Mouse (Mus musculus) liver, adult 10 weeks (tissue): Measurements from ENCODE around the gene Cryba4. TPM values are rescaled to one million over a fixed set of nuclear protein-coding genes. Genes with fewer than 3 reads are reported as not detected.

Experiments
- polyA plus RNA-seq: library from polyadenylated mRNA; stranded (reverse); fragments of 350-450 nt; fragmentation: Illumina TruSeq; extraction: RNeasy Lipid Tissue Mini Kit (QIAGEN cat#74804); gene quantifications from one replicate; pipeline ENCODE4 v1.2.3, GENCODE M21; 2014; ENCODE audit warnings: low read depth, low replicate concordance

Gene Cryba4
- polyA plus RNA-seq = not detected

GRCm38 (mm10) chr5:112252400-112252799, at the start of gene Cryba4:
Gene Cryba4, minus strand, starts transcription at chr5:112252518.

DNA sequence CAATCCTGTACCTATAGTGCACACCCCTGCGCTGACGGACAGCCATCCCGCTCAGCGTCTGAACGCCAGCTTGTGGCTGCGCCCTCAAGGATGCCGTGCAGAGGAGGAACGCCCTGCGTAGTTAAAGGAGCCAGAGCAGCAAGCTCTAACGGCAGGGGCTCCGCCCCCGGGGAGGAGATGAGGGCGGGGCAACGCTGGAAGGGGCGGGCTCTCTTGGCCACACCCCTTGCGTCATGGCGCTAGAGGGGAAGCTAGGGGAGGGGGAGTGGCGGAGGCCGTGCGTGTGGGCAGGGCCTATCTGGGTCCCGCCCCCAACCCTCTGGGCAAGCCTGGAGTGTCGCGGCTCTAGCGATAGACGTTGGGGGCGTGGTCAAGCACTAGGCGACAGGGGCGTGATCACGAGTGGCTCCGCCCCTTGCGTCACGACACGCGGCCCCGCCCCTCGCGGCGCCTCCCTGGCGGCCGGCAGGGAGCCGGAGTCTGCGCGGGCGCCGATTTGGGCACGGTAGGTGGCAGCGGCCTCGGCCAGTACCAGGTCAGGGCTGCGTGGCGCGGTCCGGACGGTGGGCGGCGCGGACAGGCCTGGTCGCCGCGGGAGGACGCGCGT, 24.1 kb upstream of the Cryba4 start, which contains the start of gene Tpst2:
Tpst2 (plus strand) TSS at position 425 of the 607 bp plus-strand sequence.

DNA sequence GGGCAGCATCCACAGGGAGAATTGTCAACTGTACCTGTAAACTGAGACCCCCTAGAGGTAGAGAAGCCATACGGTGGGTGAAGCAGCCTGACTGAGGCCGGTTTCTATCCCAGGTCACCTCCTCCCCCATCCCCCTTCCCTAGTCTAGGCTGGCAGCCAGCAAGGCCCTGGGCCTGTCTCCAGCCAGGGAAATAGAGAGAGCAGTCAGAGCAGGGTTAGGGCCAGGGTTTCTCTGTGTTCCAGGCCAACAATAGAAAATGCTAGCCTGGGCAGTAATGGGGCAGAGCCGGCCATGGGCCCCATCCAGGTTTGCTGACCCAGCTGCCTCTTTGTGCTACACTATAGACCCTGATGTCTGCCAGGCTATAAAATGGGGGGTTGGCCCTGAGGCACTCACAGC, 3.1 kb upstream of the Cryba4 start, which contains the start of gene Crybb1:
Crybb1 (plus strand) TSS at position 390 of the 400 bp plus-strand sequence.

Other genes with a start within 250 kb of the Cryba4 start
- not detected for gene Crybb1, start 3.3 kb upstream of the Cryba4 start, polyA plus RNA-seq
- gene Tpst2, start 24.2 kb upstream of the Cryba4 start, polyA plus RNA-seq = 6.4 TPM
- 4.2 TPM for gene Tfip11, start 73.8 kb upstream of the Cryba4 start, polyA plus RNA-seq
- 0.98 TPM for gene Srrd, start 90.5 kb upstream of the Cryba4 start, polyA plus RNA-seq
- 8.5 TPM for gene Hps4, start 90.6 kb upstream of the Cryba4 start, polyA plus RNA-seq
- not detected for gene Gm6583, start 103.5 kb upstream of the Cryba4 start, polyA plus RNA-seq
- not detected for gene Asphd2, start 142.3 kb upstream of the Cryba4 start, polyA plus RNA-seq
- gene Gm6588, start 196.9 kb upstream of the Cryba4 start, polyA plus RNA-seq = not detected